Mouse (Mus musculus) spleen, postnatal 14 days (tissue): ENCODE data around the gene Fam169b.

Experiments used
- DNase-seq, 2 experiments: peaks; one replicate each; pipeline ENCODE4 v3.0.0; 2021 to 2022; ENCODE audit warnings: low spot score in 2 of 2

Fam169b gene

GRCm38 (mm10) chr7:68318006-68318788 lies 44.6 kb downstream of the Fam169b start:
- DNase-seq: no peak

GRCm38 (mm10) chr7:68318979-68319378 lies 45.3 kb downstream of the Fam169b start:
- DNase-seq: no peak

DNA sequence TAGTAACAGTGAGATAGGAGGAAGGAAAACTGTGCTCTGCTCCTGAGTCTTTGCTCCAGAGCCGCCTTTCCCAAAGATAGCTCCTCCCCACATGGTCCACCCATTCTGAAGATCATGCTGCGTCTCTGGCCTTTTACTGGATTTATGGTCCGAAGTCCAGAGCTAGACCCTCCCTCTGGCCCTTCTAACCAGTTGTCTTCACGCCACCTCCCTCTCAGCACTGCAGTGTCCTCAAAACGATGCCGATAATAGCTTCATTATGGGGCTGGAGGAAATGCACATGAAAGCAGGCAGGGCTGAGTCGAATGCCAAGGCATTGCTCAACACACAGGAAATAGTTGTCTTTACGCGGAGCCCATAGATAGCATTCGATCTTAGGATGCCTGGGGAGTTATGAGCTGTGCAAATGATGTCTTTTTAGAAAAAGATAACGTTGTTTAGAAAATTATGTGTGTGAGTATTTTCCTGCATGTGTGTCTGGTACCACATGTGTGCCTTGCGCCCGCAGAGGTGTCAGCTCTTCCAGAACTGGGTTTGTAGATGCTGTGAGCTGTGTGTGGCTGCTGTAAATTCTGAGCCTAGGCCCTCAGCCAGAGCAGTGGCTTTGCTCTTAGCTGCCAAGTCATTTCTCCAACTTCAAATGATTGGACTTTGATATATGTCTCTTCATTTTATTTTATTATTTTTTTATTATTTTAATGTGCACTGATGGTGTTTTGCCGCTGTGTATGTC lies 46.6 kb downstream of the Fam169b start:
- no peak for DNase-seq

DNA sequence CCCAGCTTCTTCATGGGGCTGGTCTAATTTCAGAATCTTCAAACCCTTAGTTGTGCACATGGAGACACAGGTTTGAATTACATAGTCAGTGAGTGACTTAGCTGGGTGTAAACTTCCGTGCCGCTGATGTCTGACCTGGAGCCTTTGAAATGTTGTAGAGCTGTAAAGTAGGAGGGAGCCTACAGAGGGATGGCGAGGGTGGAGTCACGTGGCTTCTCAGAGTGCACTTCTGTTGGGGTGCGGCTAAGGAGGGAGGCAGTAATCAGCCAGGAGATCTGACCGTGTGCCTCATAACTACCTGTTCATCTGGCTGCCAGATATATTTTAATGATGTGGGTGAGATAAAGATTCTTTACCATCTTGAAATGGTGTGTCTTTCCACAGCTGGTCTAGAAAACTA lies 49.4 kb downstream of the Fam169b start:
- no peak for DNase-seq

- DNase-seq: no peak
Observed at GRCm38 (mm10) chr7:68326190-68326722, 52.6 kb downstream of the Fam169b start.

DNA sequence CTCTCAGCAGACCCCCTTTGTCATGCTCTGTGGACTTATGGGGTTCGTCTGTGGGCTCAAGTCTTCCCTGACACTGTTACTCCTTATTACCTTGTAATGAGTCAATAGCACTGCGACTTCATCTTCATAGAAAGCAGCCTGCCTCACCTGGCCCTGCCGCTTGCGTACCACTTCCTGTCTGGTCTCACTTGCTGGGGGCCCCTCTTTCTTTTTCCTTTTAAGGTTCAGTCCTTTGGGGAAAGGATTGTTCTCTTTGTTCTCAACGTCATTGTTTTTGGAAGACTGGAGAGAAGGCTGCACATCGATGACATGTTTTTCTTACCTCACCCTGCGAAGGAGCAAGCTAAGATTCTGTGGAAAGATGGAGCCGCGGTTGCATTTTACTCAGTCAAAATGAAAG lies 55.4 kb downstream of the Fam169b start:
- DNase-seq: no peak

DNA sequence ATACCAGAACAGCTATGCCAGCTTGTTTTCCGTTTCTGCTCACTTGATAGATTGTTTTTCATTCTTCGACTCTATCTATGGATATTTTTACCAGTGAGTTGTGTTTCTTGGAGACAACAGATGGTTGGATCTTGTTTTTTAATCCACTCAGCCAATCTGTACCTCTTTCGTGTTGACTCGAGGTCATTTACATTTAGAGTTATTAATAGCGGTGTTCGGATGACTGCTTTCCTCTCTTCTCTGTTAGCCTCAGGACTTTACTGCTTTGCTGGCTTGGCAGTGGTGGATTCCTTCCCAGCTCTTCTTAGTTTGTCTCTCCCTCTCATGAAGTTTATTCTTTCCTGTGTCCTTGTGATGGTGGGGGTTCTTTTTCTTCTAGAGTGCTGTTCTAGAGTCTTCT lies 59.2 kb downstream of the Fam169b start:
- no peak for DNase-seq

DNA sequence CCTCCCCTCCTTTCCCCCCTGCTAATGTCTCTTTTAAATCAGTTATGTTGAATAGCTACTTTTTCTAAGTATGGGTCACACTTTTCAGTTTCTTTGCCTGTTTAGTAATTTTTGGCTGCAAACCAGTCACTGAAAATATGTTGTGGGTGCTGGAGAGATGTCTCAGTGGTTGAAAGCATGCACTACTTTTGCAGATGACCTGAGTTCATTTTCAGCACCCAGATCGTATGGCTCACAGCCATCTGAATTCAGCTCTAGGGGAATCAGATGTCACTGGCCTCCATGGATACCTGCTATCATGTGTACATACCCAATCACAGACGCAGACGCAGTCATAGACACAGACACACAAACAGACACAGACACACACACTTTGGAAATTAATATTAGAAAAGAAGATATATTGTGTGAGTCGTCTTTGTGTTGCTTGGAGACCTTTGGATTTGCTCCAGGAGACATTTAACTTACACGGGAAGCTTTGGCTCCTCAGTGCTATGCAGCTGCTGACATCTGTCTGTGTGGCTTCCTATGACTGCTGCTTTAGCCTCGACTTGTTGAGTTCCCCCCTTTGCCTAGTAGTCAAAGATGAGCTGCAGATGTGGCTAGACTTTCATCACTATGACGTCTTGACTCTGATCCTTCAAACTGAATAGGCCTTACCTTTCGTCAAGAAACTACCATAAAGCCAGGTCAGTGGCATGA lies 63.6 kb downstream of the Fam169b start:
- DNase-seq: no peak

DNA sequence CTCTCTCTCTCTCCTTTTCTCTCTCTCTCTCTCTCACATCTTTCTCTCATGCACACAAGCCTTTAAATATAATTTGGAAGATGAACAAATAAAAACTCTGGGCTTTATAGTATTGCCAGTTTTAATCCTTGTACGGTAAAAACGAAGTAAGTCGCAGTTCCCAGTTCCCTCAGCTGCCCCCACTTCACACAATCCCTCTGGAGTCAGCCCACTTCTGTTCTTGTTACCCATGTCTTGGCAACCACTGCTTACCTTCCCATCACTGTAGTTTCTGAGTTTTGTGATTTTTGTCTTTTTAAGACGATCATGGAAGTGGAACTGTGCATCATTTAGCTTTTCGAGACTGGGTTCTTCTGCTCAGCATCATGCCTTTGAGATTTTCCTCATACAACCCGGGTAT lies 65.0 kb downstream of the Fam169b start:
- DNase-seq: no peak

DNA sequence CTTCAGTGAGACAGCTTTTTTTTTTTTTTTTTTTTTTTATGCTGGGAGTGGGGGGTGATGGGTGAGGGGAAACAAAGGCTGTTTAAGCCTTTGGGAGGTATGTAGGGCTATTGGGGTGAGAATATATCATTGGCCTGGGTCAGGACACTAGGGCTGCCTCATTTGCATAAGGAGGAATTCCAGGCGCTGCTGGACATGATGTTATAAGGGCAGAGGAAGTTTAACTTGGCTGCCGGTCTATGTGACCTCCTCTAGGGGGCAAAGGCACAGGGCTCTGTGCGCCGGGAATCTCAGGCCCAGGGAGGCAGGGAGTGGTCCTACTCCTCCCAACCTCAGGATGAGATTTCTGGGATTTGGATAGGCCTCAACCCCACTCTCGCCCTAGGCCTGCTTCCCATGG lies 70.9 kb downstream of the Fam169b start:
- no peak for DNase-seq

DNA sequence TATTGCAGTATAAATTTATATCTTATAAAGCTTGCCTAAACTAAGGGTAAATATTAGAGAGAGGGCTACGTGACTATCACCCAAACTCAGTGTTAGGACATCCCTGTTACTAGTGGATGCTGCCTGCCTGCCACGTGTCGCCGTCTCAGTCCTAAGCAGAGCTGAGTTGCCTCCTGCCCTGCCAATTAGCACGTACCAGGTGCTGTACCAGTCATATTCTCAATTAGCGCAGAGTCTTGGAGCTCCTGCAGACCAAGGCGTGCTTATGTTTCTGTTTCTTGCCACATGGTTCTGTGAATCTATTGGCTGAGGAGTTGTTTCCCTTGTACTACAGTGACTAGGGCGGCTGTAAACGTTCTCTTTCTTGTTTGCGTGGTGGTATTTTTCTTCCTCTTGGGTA lies 72.3 kb downstream of the Fam169b start:
- DNase-seq: no peak

GRCm38 (mm10) chr7:68355325-68356076 lies 81.9 kb downstream of the Fam169b start:
- DNase-seq: no peak

DNA sequence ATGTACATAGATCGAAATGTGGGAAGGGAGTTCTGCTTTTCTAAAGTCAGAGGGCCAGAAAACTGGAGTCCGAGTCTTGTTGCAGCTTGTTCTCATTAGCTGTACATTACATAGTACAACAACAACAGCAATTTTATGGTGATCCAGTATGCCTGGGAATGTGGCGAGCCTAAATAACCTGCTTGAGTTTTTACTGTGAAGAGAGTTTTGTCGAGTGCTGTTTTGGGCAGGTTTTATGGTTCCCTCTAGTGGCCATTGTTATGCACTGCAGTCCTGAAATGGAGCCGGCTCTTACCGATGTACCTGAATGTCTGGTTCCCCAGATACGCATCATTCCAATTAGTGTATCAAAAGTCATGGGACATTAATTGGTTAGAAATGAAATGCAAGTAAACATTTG lies 83.8 kb downstream of the Fam169b start:
- DNase-seq: peak in 1 of 2 experiments; percentile 12

DNA sequence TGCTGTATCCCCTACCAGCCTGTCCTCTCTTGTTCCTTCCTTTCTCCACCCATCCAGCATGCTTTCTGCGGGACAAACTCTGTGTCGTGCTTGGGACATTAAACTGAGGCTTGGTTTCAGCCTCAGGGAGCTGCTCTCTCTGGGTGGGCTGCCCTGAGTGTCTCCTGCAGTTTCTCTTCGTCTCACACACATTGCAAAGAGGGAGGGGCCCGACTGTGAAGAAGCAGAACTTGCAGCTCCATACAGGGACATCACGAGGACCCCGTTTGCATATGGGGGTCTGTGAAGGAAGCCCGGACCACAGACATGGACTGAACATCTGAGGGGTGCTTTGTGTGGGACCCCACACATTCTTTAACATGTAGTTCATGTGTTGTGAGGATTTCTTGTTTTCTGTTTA lies 89.0 kb downstream of the Fam169b start:
- DNase-seq: no peak

DNA sequence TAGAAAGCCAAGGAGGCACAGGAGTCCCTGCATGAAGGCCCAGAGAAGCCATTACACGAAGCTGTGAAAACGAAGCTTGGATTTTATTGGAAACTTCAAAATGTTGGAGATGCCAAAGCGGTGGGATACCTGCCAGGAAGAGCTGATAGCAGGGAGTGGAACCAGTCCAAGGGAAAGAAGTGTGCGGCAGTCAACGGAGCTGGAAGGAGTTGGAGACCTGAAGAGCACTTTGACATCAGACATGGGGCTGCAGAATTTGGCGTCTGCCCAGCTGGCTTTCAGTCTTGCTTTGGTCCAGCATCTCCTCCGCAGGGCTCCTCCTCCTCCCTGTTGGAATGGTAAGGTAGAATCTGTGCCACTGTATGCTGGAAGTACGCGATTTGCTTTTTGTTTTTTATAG lies 92.1 kb downstream of the Fam169b start:
- no peak for DNase-seq

GRCm38 (mm10) chr7:68368948-68369347 lies 95.3 kb downstream of the Fam169b start:
- DNase-seq: no peak

DNA sequence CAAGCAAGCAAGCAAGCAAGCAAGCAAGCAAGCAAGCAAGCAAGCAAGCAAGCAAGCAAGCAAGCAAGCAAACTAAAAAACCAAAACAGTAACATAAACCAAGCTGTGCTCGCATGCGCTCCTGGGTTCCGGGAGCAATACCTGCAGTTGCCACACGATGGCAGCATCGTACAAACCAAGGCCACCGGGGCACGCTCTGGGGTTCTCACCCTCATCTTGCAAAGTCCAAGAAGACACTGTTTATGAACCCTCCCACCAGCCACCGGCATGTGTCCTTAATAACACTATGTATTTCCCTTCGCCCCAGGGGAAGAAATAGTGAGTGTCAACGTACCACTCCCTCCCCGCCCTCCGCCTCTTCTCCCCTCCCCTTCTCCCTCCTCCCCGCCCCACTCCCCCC lies 96.1 kb downstream of the Fam169b start:
- peak; percentile 39 to 61 for DNase-seq

DNA sequence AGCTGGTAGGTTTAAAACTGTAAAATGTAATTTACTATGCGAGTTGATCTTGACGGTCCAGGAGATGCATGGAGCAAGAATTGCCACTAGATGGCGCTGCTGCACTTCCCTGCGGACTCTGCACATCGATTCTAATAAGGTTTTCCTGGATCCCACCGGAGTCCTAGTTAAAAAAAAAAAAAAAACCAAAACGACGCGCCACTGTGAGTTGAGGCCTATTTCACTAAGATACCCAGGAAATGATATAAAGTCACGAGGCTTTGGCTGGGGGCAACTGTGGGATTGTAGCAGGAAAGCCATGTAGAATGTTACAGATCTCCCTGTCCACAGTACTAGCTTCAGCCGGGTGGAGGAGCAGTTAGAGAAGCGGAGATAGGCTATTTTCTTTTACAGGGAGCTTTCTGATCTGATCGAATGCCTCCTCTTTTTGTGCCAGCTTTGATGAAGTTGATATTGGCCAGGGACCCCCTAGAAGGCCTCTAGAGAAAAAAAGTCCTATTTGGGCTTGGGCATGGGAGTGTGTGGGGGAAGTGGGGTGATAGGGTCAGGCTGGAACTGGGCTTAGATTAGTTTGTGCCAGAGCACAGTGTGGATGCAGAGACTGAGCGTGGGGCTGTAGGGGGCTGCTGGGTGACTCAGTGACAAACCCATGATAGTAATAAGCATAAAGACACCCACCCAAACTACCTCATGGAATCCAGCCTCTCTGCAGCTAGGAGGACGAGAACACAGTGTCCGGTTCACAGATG lies 100.6 kb downstream of the Fam169b start:
- DNase-seq: peak in 1 of 2 experiments; percentile 35

- DNase-seq: no peak
Observed at GRCm38 (mm10) chr7:68382187-68382586, 108.5 kb downstream of the Fam169b start.

GRCm38 (mm10) chr7:68386767-68387166 lies 113.1 kb downstream of the Fam169b start:
- DNase-seq: no peak
